Mouse (Mus musculus) hindbrain, embryonic 13.5 days (tissue): ENCODE results near the gene Creld2. TPM values are rescaled to one million over a fixed set of nuclear protein-coding genes. Genes with fewer than 3 reads are reported as not detected.

ENCODE experiments used
- ATAC-seq: fragments of 200-750 bp; cut with Nextera tagmentation; 2 replicates; pipeline ENCODE4 v1.8.0; 2017; ENCODE audit warnings: moderate TSS enrichment; ENCODE audit not compliant: low FRiP score
- H3K27ac ChIP-seq: fragments of 300-500 bp; sonication (generic); 2 replicates; pipeline ENCODE4 v1.5.1; 2015; ENCODE audit warnings: inconsistent platforms, mild to moderate bottlenecking, moderate library complexity
- H3K27me3 ChIP-seq: fragments of 300-500 bp; sonication (generic); 2 replicates; pipeline ENCODE4 v1.6.1; 2015; ENCODE audit warnings: mild to moderate bottlenecking, inconsistent platforms
- H3K36me3 ChIP-seq: fragments of 300-500 bp; sonication (generic); 2 replicates; pipeline ENCODE4 v1.6.1; 2015; ENCODE audit warnings: mild to moderate bottlenecking, inconsistent platforms
- H3K4me1 ChIP-seq: fragments of 300-500 bp; sonication (generic); replicated peaks from 2 replicates; pipeline ENCODE4 v1.6.1; 2015; ENCODE audit warnings: inconsistent platforms
- H3K4me2 ChIP-seq: fragments of 300-500 bp; sonication (generic); 2 replicates; pipeline ENCODE4 v1.6.1; 2015; ENCODE audit warnings: inconsistent platforms, mild to moderate bottlenecking, moderate library complexity
- H3K4me3 ChIP-seq: fragments of 300-500 bp; sonication (generic); 2 replicates; pipeline ENCODE4 v1.5.1; 2015; ENCODE audit warnings: mild to moderate bottlenecking, inconsistent platforms
- H3K9ac ChIP-seq: fragments of 300-500 bp; sonication (generic); 2 replicates; pipeline ENCODE4 v1.6.1; 2015; ENCODE audit warnings: mild to moderate bottlenecking, inconsistent platforms
- H3K9me3 ChIP-seq: fragments of 300-500 bp; sonication (generic); 2 replicates; pipeline ENCODE4 v1.6.1; 2016; ENCODE audit warnings: inconsistent platforms
- WGBS: fragments of 180-500 bp; shearing (Covaris S2); methylation state at CpG from one replicate; pipeline ENCODE4 v1.1.7; 2015; 5-methylcytosine and 5-hydroxymethylcytosine counted together
- polyA plus RNA-seq: library from polyadenylated mRNA; unstranded; fragments of >200 nt; fragmentation: Nextera tagmentation; extraction: Ambion mirVana; gene quantifications from 2 replicates; pipeline ENCODE4 v1.2.1, GENCODE M21; 2015

Gene Creld2
- polyA plus RNA-seq, 1 experiment from 2014 or later, result 60.0 TPM

- 93% methylated on average over 7 of the region's 7 CpGs for WGBS
- no peak for ATAC-seq
- no peak overlapping the region for H3K9ac ChIP-seq
- no peaks in the 10 kb centered on the region for H3K9me3 ChIP-seq
- no peak overlapping the region for H3K4me3 ChIP-seq
- H3K36me3 ChIP-seq, result no peaks in the 10 kb centered on the region
- no peak overlapping the region for H3K27ac ChIP-seq
- no peaks in the 10 kb centered on the region for H3K27me3 ChIP-seq
- no peak overlapping the region for H3K4me2 ChIP-seq
- H3K4me1 ChIP-seq, result peaks cover 11% of the 10 kb centered on the region; the same call in 1 of the 2 replicates
These were observed 25.5 kb downstream of the Creld2 start for GRCm38 (mm10) chr15:88844966-88845365.

- WGBS, result 91% methylated on average over 1 of the region's 1 CpGs
- no peak overlapping the region for H3K27ac ChIP-seq
- no peaks in the 10 kb centered on the region for H3K36me3 ChIP-seq
- no peaks in the 10 kb centered on the region for H3K9me3 ChIP-seq
- peaks cover 11% of the 10 kb centered on the region for H3K4me1 ChIP-seq
- no peak overlapping the region for H3K4me3 ChIP-seq
- no peak overlapping the region for H3K4me2 ChIP-seq
- H3K27me3 ChIP-seq, result no peaks in the 10 kb centered on the region
- ATAC-seq, result no peak
- no peak overlapping the region for H3K9ac ChIP-seq
These were observed 29.2 kb downstream of the Creld2 start for GRCm38 (mm10) chr15:88848661-88849060.

- H3K27ac ChIP-seq, result no peak overlapping the region
- H3K4me1 ChIP-seq, result peaks cover 17% of the 10 kb centered on the region
- H3K9ac ChIP-seq, result no peak overlapping the region
- 90% methylated on average over 2 of the region's 2 CpGs for WGBS
- no peaks in the 10 kb centered on the region for H3K9me3 ChIP-seq
- no peaks in the 10 kb centered on the region for H3K36me3 ChIP-seq
- no peak overlapping the region for H3K4me3 ChIP-seq
- H3K4me2 ChIP-seq, result no peak overlapping the region
- ATAC-seq, result no peak
- H3K27me3 ChIP-seq, result no peaks in the 10 kb centered on the region
These were observed 30.2 kb downstream of the Creld2 start for GRCm38 (mm10) chr15:88849621-88850020.

- ATAC-seq, result peak; percentile 36; the same call in 1 of the 2 replicates
- no peaks in the 10 kb centered on the region for H3K36me3 ChIP-seq
- H3K4me1 ChIP-seq, result peaks cover 22% of the 10 kb centered on the region
- H3K27ac ChIP-seq, result no peak overlapping the region
- H3K27me3 ChIP-seq, result no peaks in the 10 kb centered on the region
- no peak overlapping the region for H3K4me2 ChIP-seq
- no peak overlapping the region for H3K4me3 ChIP-seq
- WGBS, result 49% methylated on average over 10 of the region's 10 CpGs
- no peak overlapping the region for H3K9ac ChIP-seq
- no peaks in the 10 kb centered on the region for H3K9me3 ChIP-seq
These were observed 30.8 kb downstream of the Creld2 start for GRCm38 (mm10) chr15:88850146-88850826.

- Histone ChIP-seq H3K4me2 (no peak overlapping the region), H3K27ac (no peak overlapping the region), H3K9me3 (no peaks in the 10 kb centered on the region), H3K4me3 (no peak overlapping the region), H3K9ac (no peak overlapping the region), H3K36me3 (no peaks in the 10 kb centered on the region), H3K27me3 (no peaks in the 10 kb centered on the region), H3K4me1 (peaks cover 22% of the 10 kb centered on the region)
- no peak for ATAC-seq
- 58% methylated on average over 3 of the region's 3 CpGs for WGBS
These were observed 31.6 kb downstream of the Creld2 start for GRCm38 (mm10) chr15:88851076-88851475.

GRCm38 (mm10) chr15:88851507-88852149 is 32.2 kb downstream of the Creld2 start:
- no peak for ATAC-seq
- Histone ChIP-seq H3K36me3 (no peaks in the 10 kb centered on the region), H3K9ac (no peak overlapping the region), H3K9me3 (no peaks in the 10 kb centered on the region), H3K27me3 (no peaks in the 10 kb centered on the region), H3K4me1 (peaks cover 22% of the 10 kb centered on the region), H3K4me2 (no peak overlapping the region), H3K27ac (no peak overlapping the region), H3K4me3 (no peak overlapping the region)
- WGBS, result 84% methylated on average over 9 of the region's 10 CpGs

GRCm38 (mm10) chr15:88853106-88853505 is 33.7 kb downstream of the Creld2 start:
- Histone ChIP-seq H3K4me2 (no peak overlapping the region), H3K36me3 (no peaks in the 10 kb centered on the region), H3K27ac (no peak overlapping the region), H3K4me3 (no peak overlapping the region), H3K4me1 (peaks cover 22% of the 10 kb centered on the region), H3K9ac (no peak overlapping the region), H3K9me3 (no peaks in the 10 kb centered on the region), H3K27me3 (no peaks in the 10 kb centered on the region)
- no peak for ATAC-seq
- WGBS, result 84% methylated on average over 9 of the region's 9 CpGs

GRCm38 (mm10) chr15:88854119-88854968 is 34.9 kb downstream of the Creld2 start:
- no peak overlapping the region for H3K27ac ChIP-seq
- H3K9me3 ChIP-seq, result no peaks in the 10 kb centered on the region
- H3K27me3 ChIP-seq, result no peaks in the 10 kb centered on the region
- H3K4me2 ChIP-seq, result no peak overlapping the region
- no peak for ATAC-seq
- WGBS, result 55% methylated on average over 6 of the region's 6 CpGs
- H3K4me1 ChIP-seq, result peaks cover 22% of the 10 kb centered on the region
- H3K9ac ChIP-seq, result 0 out of 2 replicates have a peak overlapping the region, but pooled peaks have one; percentile 24
- no peak overlapping the region for H3K4me3 ChIP-seq
- H3K36me3 ChIP-seq, result no peaks in the 10 kb centered on the region

GRCm38 (mm10) chr15:88854969-88855830 is 35.8 kb downstream of the Creld2 start:
- H3K9me3 ChIP-seq, result no peaks in the 10 kb centered on the region
- H3K27ac ChIP-seq, result no peak overlapping the region
- no peak for ATAC-seq
- WGBS, result 82% methylated on average over 15 of the region's 15 CpGs
- peaks cover 17% of the 10 kb centered on the region for H3K4me1 ChIP-seq
- H3K36me3 ChIP-seq, result no peaks in the 10 kb centered on the region
- H3K9ac ChIP-seq, result no peak overlapping the region
- H3K4me3 ChIP-seq, result no peak overlapping the region
- no peaks in the 10 kb centered on the region for H3K27me3 ChIP-seq
- no peak overlapping the region for H3K4me2 ChIP-seq

GRCm38 (mm10) chr15:88855896-88856417 is 36.5 kb downstream of the Creld2 start:
- Histone ChIP-seq H3K9ac (no peak overlapping the region), H3K4me2 (no peak overlapping the region), H3K27me3 (no peaks in the 10 kb centered on the region), H3K4me3 (no peak overlapping the region), H3K27ac (no peak overlapping the region), H3K36me3 (no peaks in the 10 kb centered on the region), H3K4me1 (peaks cover 11% of the 10 kb centered on the region), H3K9me3 (no peaks in the 10 kb centered on the region)
- ATAC-seq, result no peak
- 84% methylated on average over 6 of the region's 6 CpGs for WGBS

GRCm38 (mm10) chr15:88856613-88857012 is 37.2 kb downstream of the Creld2 start:
- 88% methylated on average over 5 of the region's 5 CpGs for WGBS
- no peak for ATAC-seq

More at GRCm38 (mm10) chr15:88856613-88857012, 37.2 kb downstream of the Creld2 start:
- Histone ChIP-seq H3K4me3 (no peak overlapping the region), H3K4me1 (peaks cover 16% of the 10 kb centered on the region), H3K36me3 (no peaks in the 10 kb centered on the region), H3K4me2 (no peak overlapping the region), H3K9me3 (no peaks in the 10 kb centered on the region), H3K27ac (no peak overlapping the region), H3K9ac (no peak overlapping the region), H3K27me3 (no peaks in the 10 kb centered on the region)
